Mouse (Mus musculus): ENCODE data around the gene Nuak1.

GRCm38 (mm10) chr10:84483553-84483952 is 43.2 kb upstream of the Nuak1 start:
- no peak for TF ChIP-seq CTCF (IDR thresholded peaks at IDR 0.05; ENCODE audit: borderline replicate concordance, insufficient read depth, low read length)
- TF ChIP-seq POLR2A (IDR thresholded peaks at IDR 0.05; ENCODE audit: low read depth, low read length), result no peak

Measured in embryonic fibroblast, embryonic 13.5 days (primary cell).